Mouse (Mus musculus): ENCODE data around the gene Arnt2. TPM values are rescaled to one million over a fixed set of nuclear protein-coding genes. Genes with fewer than 3 reads are reported as not detected.

The Arnt2 gene
- total and polyA plus RNA-seq, 3 experiments: 0.03 to 0.27 (median 0.17) TPM

DNA sequence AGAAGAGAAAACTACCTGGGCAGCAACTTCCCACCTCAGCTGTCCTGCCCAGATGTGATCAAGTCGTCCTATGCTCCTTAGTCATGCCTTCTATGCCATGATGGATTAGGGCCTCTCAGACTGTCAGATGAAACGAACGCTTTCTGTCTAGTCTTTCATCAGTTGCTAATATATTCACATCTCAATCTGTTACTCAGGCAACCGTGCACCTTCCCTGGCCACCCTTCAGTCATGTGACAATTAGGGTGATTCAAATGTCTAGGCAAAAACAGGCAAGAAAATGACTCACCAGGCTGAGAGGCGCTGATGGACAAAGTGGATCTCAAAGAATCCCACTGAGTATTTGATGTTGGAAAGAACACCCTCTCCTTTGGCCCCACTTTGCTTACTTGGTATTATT is 6.6 kb downstream of the Arnt2 start:
- in situ Hi-C loops (cut with MboI; ENCODE audit: low pct_ligation_motif_present, low pct_unique_long_range_greater_than_20kb, low sequenced_read_pairs): no loop called here
- Histone ChIP-seq H3K9ac (ENCODE audit: insufficient read depth, low read depth) (no peak overlapping the region), H3K79me2 (replicated peaks; ENCODE audit: control insufficient read depth, extremely low read depth, insufficient read depth, poor library complexity, severe bottlenecking) (no peaks in the 10 kb centered on the region), H3K9me3 (replicated peaks; ENCODE audit: low read length) (no peaks in the 10 kb centered on the region), H3K27me3 (replicated peaks) (no peaks in the 10 kb centered on the region), H3K36me3 (replicated peaks in 1 of 2; ENCODE audit: control insufficient read depth in 1 of 2, insufficient read depth in 1 of 2, low read length in 1 of 2) (no peaks in the 10 kb centered on the region), H3K4me3 (replicated peaks in 1 of 3; ENCODE audit: low read depth in 2 of 3, low read length in 2 of 3, poor library complexity in 1 of 3) (no peak overlapping the region), H3K4me2 (ENCODE audit: insufficient read depth, low read depth, poor library complexity, severe bottlenecking) (no peak overlapping the region), H3K27ac (ENCODE audit: insufficient read depth, low read depth) (no peak overlapping the region), H3K4me1 (ENCODE audit: control insufficient read depth in 1 of 2, insufficient read depth in 2 of 2) (peaks cover 2 to 18% of the 10 kb centered on the region in 2 experiments; a peak in 2 of 4 replicates)
- no peak for DNase-seq (ENCODE audit: extremely low read depth)
- dilution Hi-C loops (cut with MboI; ENCODE audit: extremely low pct_ligation_motif_present, extremely low pct_unique_long_range_greater_than_20kb, low sequenced_read_pairs): no loop called here
- no peak for TF ChIP-seq CTCF (conservative IDR thresholded peaks at IDR 0.05 in 1 of 2, IDR thresholded peaks at IDR 0.05 in 1 of 2; ENCODE audit: low read depth in 2 of 2, low read length in 2 of 2)
- no peak for TF ChIP-seq TBP (conservative IDR thresholded peaks at IDR 0.05; ENCODE audit: low read depth, low read length)
- TF ChIP-seq CHD2 (IDR thresholded peaks at IDR 0.05; ENCODE audit: low read length): no peak
- TF ChIP-seq POLR2A (IDR thresholded peaks at IDR 0.05; ENCODE audit: low read depth, low read length): no peak
- TF ChIP-seq JUN (IDR thresholded peaks at IDR 0.05; ENCODE audit: insufficient read depth, low read depth, low read length): no peak
- no peak for TF ChIP-seq USF1 (IDR thresholded peaks at IDR 0.05; ENCODE audit: low read depth, low read length)
- TF ChIP-seq NRF1 (IDR thresholded peaks at IDR 0.05; ENCODE audit: low read depth, low read length): no peak
- no peak for TF ChIP-seq NELFE (IDR thresholded peaks at IDR 0.05; ENCODE audit: low read depth, low read length)
- no peak for TF ChIP-seq KAT2A (IDR thresholded peaks at IDR 0.05; ENCODE audit: insufficient replicate concordance, low read length)
- TF ChIP-seq UBTF (IDR thresholded peaks at IDR 0.05; ENCODE audit: low read depth, low read length): no peak
- no peak for TF ChIP-seq RAD21 (IDR thresholded peaks at IDR 0.05; ENCODE audit: low read depth, low read length)
- TF ChIP-seq ZMIZ1 (IDR thresholded peaks at IDR 0.05; ENCODE audit: low read depth, low read length): no peak
- no peak for TF ChIP-seq RCOR1 (conservative IDR thresholded peaks at IDR 0.05; ENCODE audit: low read depth, low read length)
- no peak for TF ChIP-seq ELF1 (IDR thresholded peaks at IDR 0.05; ENCODE audit: low read depth, low read length)
- TF ChIP-seq MEF2A (IDR thresholded peaks at IDR 0.05; ENCODE audit: borderline replicate concordance, low read depth, low read length): no peak
- no peak for TF ChIP-seq ETS1 (conservative IDR thresholded peaks at IDR 0.05; ENCODE audit: low read depth, low read length)

DNA sequence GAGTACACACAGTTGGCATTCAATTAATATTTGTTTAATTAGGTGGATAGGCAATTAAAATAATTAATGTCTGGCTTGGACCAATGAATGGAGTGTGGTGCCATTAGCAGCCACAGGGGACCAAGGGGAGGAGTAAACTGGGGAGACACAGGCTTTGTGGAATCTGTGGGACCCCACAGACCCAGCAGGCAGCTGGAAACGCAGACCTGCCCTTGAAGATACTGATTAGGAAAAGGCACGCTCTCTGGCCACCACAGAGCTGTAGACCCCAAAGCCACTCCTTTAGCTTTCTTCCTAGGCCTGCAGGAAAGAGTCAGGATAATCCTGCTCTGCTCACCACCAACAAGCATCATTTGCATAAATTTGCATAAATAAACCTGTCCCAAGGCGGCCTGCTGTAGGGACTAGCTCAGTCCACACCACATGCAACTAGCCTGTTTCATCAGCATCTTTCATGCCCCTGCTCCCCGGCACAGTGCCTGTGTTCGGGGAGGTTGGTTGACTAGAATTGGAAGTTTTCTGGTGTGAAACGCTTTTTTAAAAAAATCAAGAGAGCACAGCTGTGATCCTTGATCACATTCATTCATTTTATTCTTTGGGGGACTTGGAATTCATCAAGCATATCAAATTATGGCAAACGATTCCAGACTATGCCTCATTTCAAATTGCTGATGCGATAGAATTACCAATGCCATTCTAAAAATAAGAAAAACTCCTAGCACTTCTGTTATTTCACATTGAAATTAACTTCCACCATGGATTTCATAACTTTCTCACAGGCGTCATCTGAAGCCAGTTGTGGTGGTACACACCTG is 8.1 kb downstream of the Arnt2 start:
- in situ Hi-C loops (cut with MboI; ENCODE audit: low pct_ligation_motif_present, low pct_unique_long_range_greater_than_20kb, low sequenced_read_pairs) (no loop called here), dilution Hi-C loops (cut with MboI; ENCODE audit: extremely low pct_ligation_motif_present, extremely low pct_unique_long_range_greater_than_20kb, low sequenced_read_pairs) (no loop called here)
- no peaks in the 10 kb centered on the region for H3K79me2 ChIP-seq (replicated peaks; ENCODE audit: control insufficient read depth, extremely low read depth, insufficient read depth, poor library complexity, severe bottlenecking)
- no peak for TF ChIP-seq ELF1 (IDR thresholded peaks at IDR 0.05; ENCODE audit: low read depth, low read length)
- no peak for TF ChIP-seq GABPA (IDR thresholded peaks at IDR 0.05; ENCODE audit: insufficient replicate concordance, low read depth, low read length)
- no peak for TF ChIP-seq NELFE (IDR thresholded peaks at IDR 0.05; ENCODE audit: low read depth, low read length)
- no peak for TF ChIP-seq TCF12 (IDR thresholded peaks at IDR 0.05; ENCODE audit: low read depth, low read length)
- no peak for TF ChIP-seq USF2 (conservative IDR thresholded peaks at IDR 0.05; ENCODE audit: low read depth, low read length)
- TF ChIP-seq MYC (IDR thresholded peaks at IDR 0.05; ENCODE audit: low read depth, low read length): no peak
- no peak for TF ChIP-seq MAFK (IDR thresholded peaks at IDR 0.05; ENCODE audit: insufficient replicate concordance, low read length)
- TF ChIP-seq JUND (conservative IDR thresholded peaks at IDR 0.05; ENCODE audit: low read depth, low read length): no peak
- no peak for TF ChIP-seq RCOR1 (conservative IDR thresholded peaks at IDR 0.05; ENCODE audit: low read depth, low read length)
- no peak for TF ChIP-seq RAD21 (IDR thresholded peaks at IDR 0.05; ENCODE audit: low read depth, low read length)
- TF ChIP-seq KAT2A (IDR thresholded peaks at IDR 0.05; ENCODE audit: insufficient replicate concordance, low read length): no peak
- no peak for TF ChIP-seq IRF4 (IDR thresholded peaks at IDR 0.05; ENCODE audit: low read depth, low read length)
- TF ChIP-seq POLR2A (IDR thresholded peaks at IDR 0.05; ENCODE audit: low read depth, low read length): no peak
- no peak for TF ChIP-seq MAX (IDR thresholded peaks at IDR 0.05; ENCODE audit: low read length)
- TF ChIP-seq ETS1 (conservative IDR thresholded peaks at IDR 0.05; ENCODE audit: low read depth, low read length): no peak
- no peak for TF ChIP-seq BHLHE40 (IDR thresholded peaks at IDR 0.05; ENCODE audit: low read depth, low read length)
- no peak for TF ChIP-seq HCFC1 (IDR thresholded peaks at IDR 0.05; ENCODE audit: low read depth, low read length)
- H3K4me3 ChIP-seq (replicated peaks in 1 of 3; ENCODE audit: low read depth in 2 of 3, low read length in 2 of 3, poor library complexity in 1 of 3): no peak overlapping the region
- no peak for DNase-seq (ENCODE audit: extremely low read depth)
- H3K36me3 ChIP-seq (replicated peaks in 1 of 2; ENCODE audit: control insufficient read depth in 1 of 2, insufficient read depth in 1 of 2, low read length in 1 of 2): no peaks in the 10 kb centered on the region
- H3K27ac ChIP-seq (ENCODE audit: insufficient read depth, low read depth): no peak overlapping the region
- no peak overlapping the region for H3K4me2 ChIP-seq (ENCODE audit: insufficient read depth, low read depth, poor library complexity, severe bottlenecking)
- no peaks in the 10 kb centered on the region for H3K27me3 ChIP-seq (replicated peaks)
- peaks cover 2 to 18% of the 10 kb centered on the region in 2 experiments; a peak in 2 of 4 replicates for H3K4me1 ChIP-seq (ENCODE audit: control insufficient read depth in 1 of 2, insufficient read depth in 2 of 2)
- no peak overlapping the region for H3K9ac ChIP-seq (ENCODE audit: insufficient read depth, low read depth)
- no peaks in the 10 kb centered on the region for H3K9me3 ChIP-seq (replicated peaks; ENCODE audit: low read length)
